Mouse (Mus musculus) stomach, postnatal 0 days (tissue): ENCODE measurements around the gene Fam169b. TPM values are rescaled to one million over a fixed set of nuclear protein-coding genes. Genes with fewer than 3 reads are reported as not detected.

Experiments used
- ATAC-seq: fragments of 200-750 bp; cut with Nextera tagmentation; 2 replicates; pipeline ENCODE4 v1.8.0; 2017; ENCODE audit not compliant: low FRiP score, low TSS enrichment
- DNase-seq: peaks from one replicate; pipeline ENCODE4 v3.0.0-alpha.2; 2016; ENCODE audit warnings: low spot score
- H3K27ac ChIP-seq: fragments of 300-500 bp; sonication (generic); replicated peaks from 2 replicates; pipeline ENCODE4 v1.5.1; 2014; ENCODE audit warnings: mild to moderate bottlenecking, control low read depth
- H3K27me3 ChIP-seq: fragments of 300-500 bp; sonication (generic); 2 replicates; pipeline ENCODE4 v1.6.1; 2014; ENCODE audit warnings: low read length; ENCODE audit not compliant: control insufficient read depth, insufficient read depth
- H3K36me3 ChIP-seq: fragments of 300-500 bp; sonication (generic); 2 replicates; pipeline ENCODE4 v1.6.1; 2014; ENCODE audit warnings: low read length, mixed read lengths; ENCODE audit not compliant: control insufficient read depth, insufficient read depth
- H3K4me1 ChIP-seq: fragments of 300-500 bp; sonication (generic); replicated peaks from 2 replicates; pipeline ENCODE4 v1.6.1; 2014; ENCODE audit warnings: antibody characterized with exemption; ENCODE audit not compliant: control insufficient read depth, insufficient read depth
- H3K4me2 ChIP-seq: fragments of 300-500 bp; sonication (generic); replicated peaks from 2 replicates; pipeline ENCODE4 v1.6.1; 2014; ENCODE audit warnings: low read depth, mild to moderate bottlenecking, control low read depth, moderate library complexity
- H3K4me3 ChIP-seq: fragments of 300-500 bp; sonication (generic); 2 replicates; pipeline ENCODE4 v1.5.1; 2014; ENCODE audit warnings: low read depth, low read length, control low read depth
- H3K9ac ChIP-seq: fragments of 300-500 bp; sonication (generic); 2 replicates; pipeline ENCODE4 v1.6.1; 2014; ENCODE audit warnings: mild to moderate bottlenecking, low read length, control low read depth, mixed read lengths
- H3K9me3 ChIP-seq: fragments of 300-500 bp; sonication (generic); 2 replicates; pipeline ENCODE4 v1.6.1; 2016; ENCODE audit warnings: low read length; ENCODE audit not compliant: control insufficient read depth
- CTCF ChIP-seq: IDR thresholded peaks from 2 replicates; pipeline ENCODE4 v1.5.1; 2016; ENCODE audit warnings: antibody characterized with exemption, low read depth, mild to moderate bottlenecking, moderate library complexity
- EP300 ChIP-seq: optimal IDR thresholded peaks from 2 replicates; pipeline ENCODE3; 2016; ENCODE audit warnings: antibody characterized with exemption
- WGBS: fragments of 180-500 bp; shearing (Covaris S2); extraction: QIAGEN DNeasy Blood & Tissue Kit; methylation state at CpG from one replicate; pipeline ENCODE4 v1.1.7; 2014; 5-methylcytosine and 5-hydroxymethylcytosine counted together
- polyA plus RNA-seq: library from polyadenylated mRNA; unstranded; fragments of >200 nt; fragmentation: Nextera tagmentation; extraction: Ambion mirVana; gene quantifications from 2 replicates; pipeline ENCODE4 v1.2.1, GENCODE M21; 2015

Gene Fam169b
- polyA plus RNA-seq, 1 experiment from 2014 or later, result 0.24 TPM

GRCm38 (mm10) chr7:68338680-68339079 is 65.0 kb downstream of the Fam169b start:
- no peak overlapping the region for H3K9ac ChIP-seq
- H3K27ac ChIP-seq, result no peak overlapping the region
- no peak for TF ChIP-seq EP300
- WGBS, result 88% methylated on average over 6 of the region's 6 CpGs
- DNase-seq (no peak), ATAC-seq (no peak)
- no peak overlapping the region for H3K4me2 ChIP-seq
- no peaks in the 10 kb centered on the region for H3K27me3 ChIP-seq
- no peaks in the 10 kb centered on the region for H3K9me3 ChIP-seq
- H3K36me3 ChIP-seq, result no peaks in the 10 kb centered on the region
- H3K4me1 ChIP-seq, result no peaks in the 10 kb centered on the region
- H3K4me3 ChIP-seq, result no peak overlapping the region

DNA sequence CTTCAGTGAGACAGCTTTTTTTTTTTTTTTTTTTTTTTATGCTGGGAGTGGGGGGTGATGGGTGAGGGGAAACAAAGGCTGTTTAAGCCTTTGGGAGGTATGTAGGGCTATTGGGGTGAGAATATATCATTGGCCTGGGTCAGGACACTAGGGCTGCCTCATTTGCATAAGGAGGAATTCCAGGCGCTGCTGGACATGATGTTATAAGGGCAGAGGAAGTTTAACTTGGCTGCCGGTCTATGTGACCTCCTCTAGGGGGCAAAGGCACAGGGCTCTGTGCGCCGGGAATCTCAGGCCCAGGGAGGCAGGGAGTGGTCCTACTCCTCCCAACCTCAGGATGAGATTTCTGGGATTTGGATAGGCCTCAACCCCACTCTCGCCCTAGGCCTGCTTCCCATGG is 70.9 kb downstream of the Fam169b start:
- Histone ChIP-seq H3K9ac (no peak overlapping the region), H3K27me3 (no peaks in the 10 kb centered on the region), H3K4me2 (no peak overlapping the region), H3K9me3 (no peaks in the 10 kb centered on the region), H3K4me3 (no peak overlapping the region), H3K27ac (no peak overlapping the region), H3K4me1 (no peaks in the 10 kb centered on the region), H3K36me3 (no peaks in the 10 kb centered on the region)
- ATAC-seq (no peak), DNase-seq (no peak)
- 42% methylated on average over 5 of the region's 5 CpGs for WGBS
- no peak for TF ChIP-seq CTCF
- no peak for TF ChIP-seq EP300

GRCm38 (mm10) chr7:68345963-68346362 is 72.3 kb downstream of the Fam169b start:
- DNase-seq, result no peak
- Histone ChIP-seq H3K9me3 (no peaks in the 10 kb centered on the region), H3K36me3 (no peaks in the 10 kb centered on the region), H3K4me3 (no peak overlapping the region), H3K4me2 (no peak overlapping the region), H3K9ac (no peak overlapping the region), H3K27me3 (no peaks in the 10 kb centered on the region), H3K27ac (no peak overlapping the region), H3K4me1 (no peaks in the 10 kb centered on the region)
- WGBS, result 84% methylated on average over 10 of the region's 10 CpGs
- ATAC-seq, result no peak
- TF ChIP-seq CTCF (no peak), EP300 (no peak)

- ATAC-seq (no peak), DNase-seq (no peak)
- Histone ChIP-seq H3K4me1 (no peaks in the 10 kb centered on the region), H3K4me3 (no peak overlapping the region), H3K27ac (no peak overlapping the region), H3K27me3 (no peaks in the 10 kb centered on the region), H3K9me3 (no peaks in the 10 kb centered on the region), H3K36me3 (no peaks in the 10 kb centered on the region), H3K9ac (no peak overlapping the region), H3K4me2 (no peak overlapping the region)
- WGBS, result 61% methylated on average over 11 of the region's 11 CpGs
- TF ChIP-seq EP300, result no peak
- no peak for TF ChIP-seq CTCF
These were observed 81.9 kb downstream of the Fam169b start for GRCm38 (mm10) chr7:68355325-68356076.

- DNase-seq, result peak; percentile 43
- TF ChIP-seq CTCF (peak; percentile 97), EP300 (no peak)
- 19% methylated on average over 7 of the region's 7 CpGs for WGBS
These were observed 83.8 kb downstream of the Fam169b start for GRCm38 (mm10) chr7:68357407-68357806.

DNA sequence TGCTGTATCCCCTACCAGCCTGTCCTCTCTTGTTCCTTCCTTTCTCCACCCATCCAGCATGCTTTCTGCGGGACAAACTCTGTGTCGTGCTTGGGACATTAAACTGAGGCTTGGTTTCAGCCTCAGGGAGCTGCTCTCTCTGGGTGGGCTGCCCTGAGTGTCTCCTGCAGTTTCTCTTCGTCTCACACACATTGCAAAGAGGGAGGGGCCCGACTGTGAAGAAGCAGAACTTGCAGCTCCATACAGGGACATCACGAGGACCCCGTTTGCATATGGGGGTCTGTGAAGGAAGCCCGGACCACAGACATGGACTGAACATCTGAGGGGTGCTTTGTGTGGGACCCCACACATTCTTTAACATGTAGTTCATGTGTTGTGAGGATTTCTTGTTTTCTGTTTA is 89.0 kb downstream of the Fam169b start:
- Histone ChIP-seq H3K4me3 (no peak overlapping the region), H3K36me3 (no peaks in the 10 kb centered on the region), H3K27me3 (no peaks in the 10 kb centered on the region), H3K9me3 (no peaks in the 10 kb centered on the region), H3K27ac (no peak overlapping the region), H3K4me1 (no peaks in the 10 kb centered on the region), H3K9ac (no peak overlapping the region), H3K4me2 (no peak overlapping the region)
- DNase-seq, result no peak
- TF ChIP-seq EP300, result no peak
- TF ChIP-seq CTCF, result no peak
- ATAC-seq, result no peak
- 56% methylated on average over 7 of the region's 7 CpGs for WGBS

More at GRCm38 (mm10) chr7:68357407-68357806, 83.8 kb downstream of the Fam169b start:
- no peak for ATAC-seq
- Histone ChIP-seq H3K36me3 (no peaks in the 10 kb centered on the region), H3K4me2 (no peak overlapping the region), H3K27ac (no peak overlapping the region), H3K9me3 (no peaks in the 10 kb centered on the region), H3K4me3 (no peak overlapping the region), H3K27me3 (no peaks in the 10 kb centered on the region), H3K4me1 (no peaks in the 10 kb centered on the region), H3K9ac (no peak overlapping the region)
